11 mouse cellular contexts compared by ENCODE assay signal in the genomic region with DNA sequence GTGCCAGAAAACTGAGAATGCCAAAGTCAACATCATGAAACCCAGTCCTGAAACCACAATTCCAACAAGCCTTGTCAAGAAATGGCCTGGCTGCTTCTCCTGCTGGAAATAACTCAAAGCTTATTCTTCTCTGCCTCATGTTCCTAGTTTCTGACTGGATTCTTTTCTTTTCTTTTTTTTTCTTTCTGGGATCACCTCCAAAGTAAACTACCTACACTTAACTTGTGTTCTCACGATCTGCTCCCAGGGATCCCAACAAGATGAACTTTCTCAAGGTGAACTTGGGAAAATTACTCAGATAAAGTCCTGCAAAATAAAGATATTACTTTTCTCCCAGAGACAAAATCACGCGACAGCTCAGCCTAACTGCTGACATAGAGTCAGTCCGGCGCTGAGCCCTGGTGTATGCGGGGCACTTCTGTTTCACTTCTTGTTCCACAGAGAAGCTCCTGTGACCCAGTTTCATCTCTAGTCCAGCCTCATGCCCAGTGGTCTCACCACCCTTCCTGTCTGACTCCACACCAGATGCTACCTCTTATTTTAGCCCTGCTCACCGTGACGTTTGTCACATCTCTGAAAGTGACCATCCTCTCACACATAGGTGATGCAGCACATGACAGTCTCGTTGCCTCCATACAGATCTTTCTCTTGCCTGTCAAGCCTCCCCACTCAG. TPM values are rescaled to one million over a fixed set of nuclear protein-coding genes. Genes with fewer than 3 reads are reported as not detected.
DNase-seq lines count a peak whose midpoint lies in the region; ATAC-seq and TF ChIP-seq lines count a peak whose summit lies in the region.
"Had no signal": no experiment of that assay in that cellular context is flagged by ENCODE, and none has a peak within 500 bp of the region (broad histone marks: within the 10 kb centered on the region; RNA-seq: fewer than 3 reads in every experiment).

No protein-coding gene starts in this region.

- TF ChIP-seq CTCF in lung, adult 2 months (IDR thresholded peaks at IDR 0.05; ENCODE audit: insufficient read depth, low read length), result no peak
- no peak for TF ChIP-seq CTCF in cortical plate, adult 2 months (IDR thresholded peaks at IDR 0.05; ENCODE audit: extremely low read depth, insufficient read depth, low read length)

- H3K36me3 ChIP-seq in heart, embryonic 15.5 days, result no peaks in the 10 kb centered on the region
- H3K36me3 ChIP-seq in megakaryocyte, embryonic 14.5 days (replicated peaks; ENCODE audit: low read length), result no peaks in the 10 kb centered on the region

- H3K27ac ChIP-seq in cortical plate, adult 2 months (ENCODE audit: insufficient read depth, low read length), result peak overlapping the region; percentile 61
- peak overlapping the region; percentile 61 for H3K27ac ChIP-seq in heart, embryonic 15.5 days

- peak; percentile 49 to 54 for DNase-seq in lung, adult 18-20 months
- no peak for DNase-seq in lung, adult 2 months
- DNase-seq in adrenal gland, adult 8-10 months, result no peak
- no peak for DNase-seq in urinary bladder, postnatal 10 days (ENCODE audit: low spot score)
- DNase-seq in urinary bladder, postnatal 36 days (ENCODE audit: low spot score in 2 of 2), result no peak
- DNase-seq: cerebellum, adult 8-10 months; gastrocnemius, postnatal 25 days; kidney, postnatal 36 days had no signal

- H3K27me3 ChIP-seq in heart, embryonic 15.5 days, result no peaks in the 10 kb centered on the region
- H3K27me3 ChIP-seq in megakaryocyte, embryonic 14.5 days (replicated peaks), result peaks cover 26% of the 10 kb centered on the region

- no peak for TF ChIP-seq POLR2A in lung, adult 2 months (IDR thresholded peaks at IDR 0.05; ENCODE audit: borderline replicate concordance, extremely low read depth, low read depth, low read length)
- TF ChIP-seq POLR2A in cortical plate, adult 2 months (IDR thresholded peaks at IDR 0.05; ENCODE audit: extremely low read depth, insufficient read depth, low read length), result no peak

- no peak overlapping the region for H3K4me2 ChIP-seq in heart, embryonic 15.5 days

- ATAC-seq in heart, embryonic 15.5 days (replicated peaks; ENCODE audit: insufficient number of reproducible peaks, insufficient read depth, low FRiP score, low read depth), result no peak

- no peak overlapping the region for H3K4me3 ChIP-seq in lung, adult 2 months (replicated peaks; ENCODE audit: extremely low read depth, low read depth, low read length)
- H3K4me3 ChIP-seq in cortical plate, adult 2 months (ENCODE audit: insufficient read depth, low read length), result no peak overlapping the region
- no peak overlapping the region for H3K4me3 ChIP-seq in heart, embryonic 15.5 days
- H3K4me3 ChIP-seq in megakaryocyte, embryonic 14.5 days (replicated peaks), result peak overlapping the region; percentile 34

- no peaks in the 10 kb centered on the region for H3K9me3 ChIP-seq in heart, embryonic 15.5 days (replicated peaks)
- H3K9me3 ChIP-seq in megakaryocyte, embryonic 14.5 days, result no peaks in the 10 kb centered on the region

- WGBS in lung, adult 2 months, result 60% methylated on average over 9 of the region's 9 CpGs
- 54% methylated on average over 9 of the region's 9 CpGs for WGBS in heart, embryonic 15.5 days

- H3K4me1 ChIP-seq in lung, adult 2 months (ENCODE audit: control insufficient read depth, insufficient read depth, low read length), result peaks cover 24% of the 10 kb centered on the region
- peaks cover 6% of the 10 kb centered on the region; the same call in 1 of the 2 replicates for H3K4me1 ChIP-seq in cortical plate, adult 2 months (ENCODE audit: control insufficient read depth, insufficient read depth, low read length)
- peaks cover 28% of the 10 kb centered on the region for H3K4me1 ChIP-seq in heart, embryonic 15.5 days (replicated peaks)
- peaks cover 38% of the 10 kb centered on the region for H3K4me1 ChIP-seq in megakaryocyte, embryonic 14.5 days

- H3K9ac ChIP-seq in heart, embryonic 15.5 days, result no peak overlapping the region

RNA-seq across cellular contexts. Expression of a gene that starts 53.0 kb away (rescaled TPM):
- polyA plus RNA-seq in lung, adult 2 months (2012; rRNA removed), result 15.0 and 17.5 TPM in 2 replicates
- polyA plus RNA-seq in cortical plate, adult 2 months (2012; rRNA removed), result 32.0 and 32.3 TPM in 2 replicates
- polyA plus RNA-seq in heart, embryonic 15.5 days (2015; fragmentation: Nextera tagmentation; extraction: Ambion mirVana), result 41.4 and 44.6 TPM in 2 replicates
- 23.9 and 39.5 TPM in 2 replicates for polyA plus RNA-seq in megakaryocyte, embryonic 14.5 days (2012; ENCODE audit: insufficient read depth, low replicate concordance)
- total RNA-seq in adrenal gland, adult 8-10 months (2022), result 10 to 100 TPM; 44.8 to 61.1 (median 52.2) TPM

Comparison
In these comparisons a context has a peak if more than half of its experiments do, and no peak if none do; other contexts are left out.
1. DNase-seq: peak in lung, adult 18-20 months (2 of 2); none in lung, adult 2 months (single experiment), adrenal gland, adult 8-10 months (single experiment), urinary bladder, postnatal 10 days (single experiment) and urinary bladder, postnatal 36 days (0 of 2).